Mouse (Mus musculus) pancreas, adult 10 weeks (tissue): ENCODE data around the gene Selenow. TPM values are rescaled to one million over a fixed set of nuclear protein-coding genes. Genes with fewer than 3 reads are reported as not detected.

Experiments
- polyA plus RNA-seq: library from polyadenylated mRNA; stranded (reverse); fragments of 350-450 nt; fragmentation: Illumina TruSeq; extraction: RNeasy Lipid Tissue Mini Kit (QIAGEN cat#74804); gene quantifications from one replicate; pipeline ENCODE4 v1.2.3, GENCODE M21; 2015; ENCODE audit warnings: low read depth, low replicate concordance; ENCODE audit not compliant: insufficient read depth

The Selenow gene
- 122 TPM for polyA plus RNA-seq

DNA sequence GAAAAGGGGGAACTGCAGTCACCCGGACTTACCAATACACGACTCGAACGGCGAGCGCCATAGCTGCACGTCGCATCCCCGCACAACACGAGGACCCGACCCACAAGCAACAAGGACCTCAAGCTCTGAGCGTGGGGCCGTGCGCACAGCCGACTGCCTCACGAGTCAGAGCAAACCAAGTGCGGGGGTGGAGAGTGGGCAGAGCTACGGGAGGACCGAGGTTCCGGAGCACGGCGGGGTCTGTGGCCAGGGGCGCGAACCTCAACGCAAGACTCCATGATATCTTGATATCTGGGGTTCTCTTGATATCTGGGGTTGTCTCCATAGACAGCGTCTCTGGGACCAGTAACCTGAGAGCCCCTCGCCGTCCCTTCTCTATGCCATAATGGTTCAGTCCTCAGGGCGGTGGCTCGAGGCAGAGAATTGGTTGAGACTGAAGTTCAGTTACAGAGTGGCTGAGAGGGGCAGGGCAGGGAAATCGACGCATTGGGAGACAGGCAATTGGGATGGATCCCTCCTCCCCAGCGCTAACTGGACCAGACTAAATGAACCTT is at the start of gene Selenow:
Gene Selenow (minus strand): TSS at position 183 of the 554 bp plus-strand sequence.

DNA sequence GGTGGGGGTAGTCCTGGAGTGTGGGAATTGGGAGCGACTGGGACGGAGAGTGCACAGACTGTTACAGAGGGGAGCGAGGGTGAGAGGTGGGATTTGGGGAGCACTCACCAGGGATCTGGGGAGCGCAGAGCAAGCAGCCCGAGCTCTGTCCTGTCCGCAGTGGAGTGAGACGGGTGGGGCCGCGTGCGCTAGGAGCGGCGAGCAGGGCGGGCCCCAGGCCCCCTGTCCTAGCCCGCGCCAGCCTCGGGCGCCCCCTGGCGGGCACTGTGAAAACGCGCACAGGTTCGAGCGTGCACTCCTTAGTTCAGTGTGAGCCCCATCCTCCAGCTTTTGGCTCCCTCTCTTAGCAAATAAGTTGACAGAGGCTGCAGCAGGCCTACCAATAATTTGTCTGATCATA is 45.1 kb upstream of the Selenow start, which contains the start of gene Ehd2:
Gene Ehd2 (minus strand): TSS at position 256 of the 400 bp plus-strand sequence.

DNA sequence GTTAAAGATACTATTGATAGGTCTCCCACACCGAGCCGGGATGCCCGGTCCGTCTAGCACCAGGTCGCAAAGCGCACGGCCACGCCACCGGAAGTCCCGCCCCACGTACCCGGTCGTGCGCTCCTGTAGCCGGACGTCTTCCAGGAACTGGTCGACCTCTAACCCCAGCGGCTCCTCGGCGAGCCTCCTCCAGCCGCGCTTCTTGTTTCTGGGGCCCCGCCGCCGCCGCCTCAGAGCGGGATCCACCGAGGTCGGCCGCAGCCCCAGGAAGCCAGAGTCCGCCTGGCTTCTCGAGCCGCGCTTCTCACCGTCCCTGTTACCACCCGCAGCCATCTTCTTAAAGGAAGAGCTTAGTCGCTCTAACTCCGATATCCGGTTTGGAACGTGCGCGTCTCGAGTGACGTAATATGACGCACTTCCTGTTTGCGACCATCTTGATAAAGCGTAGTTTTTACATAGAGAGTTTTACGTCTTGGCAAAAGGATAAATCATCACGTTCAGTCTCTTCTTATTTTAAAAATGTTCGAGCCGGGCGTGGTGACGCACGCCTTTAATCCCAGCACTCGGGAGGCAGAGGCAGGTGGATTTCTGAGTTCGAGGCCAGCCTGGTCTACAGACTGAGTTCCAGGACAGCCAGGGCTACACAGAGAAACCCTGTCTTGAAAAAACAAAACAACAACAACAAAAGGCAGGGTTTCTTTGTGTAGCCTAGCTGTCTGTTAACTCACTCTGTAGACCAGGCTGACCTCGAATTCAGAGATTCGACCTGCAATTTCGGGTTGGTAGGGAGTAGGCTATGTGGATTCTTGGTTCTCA is 23.7 kb upstream of the Selenow start, which contains the start of gene Nop53:
Gene Nop53 (minus strand): TSS at position 354 of the 816 bp plus-strand sequence.

DNA sequence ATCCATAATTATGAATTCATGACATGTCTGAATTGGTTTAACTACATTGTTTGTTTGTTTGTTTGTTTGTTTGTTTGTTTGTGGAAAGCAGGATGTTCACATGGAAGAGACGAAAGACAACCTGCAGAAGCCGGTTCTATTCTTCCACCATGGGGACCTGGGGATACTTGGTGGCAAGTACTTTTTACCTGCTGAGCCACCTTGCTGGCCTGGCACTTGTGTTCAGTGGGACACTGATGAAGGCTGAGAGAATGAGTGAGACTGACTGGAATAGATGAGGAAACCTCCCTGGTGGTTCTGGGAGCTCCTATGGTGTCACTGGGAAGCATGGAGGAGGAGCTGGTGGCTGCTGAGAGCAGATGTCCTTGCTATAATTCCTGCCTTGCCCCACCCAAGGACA is 39.9 kb downstream of the Selenow start, which contains the start of gene Crxos:
Gene Crxos (plus strand): TSS at position 301 of the 400 bp plus-strand sequence.

DNA sequence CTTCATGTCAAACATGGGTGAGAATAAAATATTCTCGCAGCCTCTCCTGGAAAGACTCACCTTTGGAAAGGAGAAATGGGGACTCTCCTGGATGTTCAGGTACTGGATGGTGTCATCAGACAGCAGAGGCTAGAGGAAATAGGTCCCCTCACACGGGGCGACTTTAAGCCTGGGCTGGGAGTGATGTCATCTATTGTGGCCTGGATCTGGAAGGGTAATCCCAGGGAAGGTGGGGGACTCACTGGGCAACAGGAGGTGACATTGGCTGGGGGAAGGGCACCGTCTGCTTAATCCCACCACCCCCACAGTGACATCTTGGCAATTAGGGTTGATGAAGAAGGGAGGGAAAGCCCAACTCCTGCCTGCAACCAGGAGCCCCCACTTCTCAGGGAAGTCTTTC is 42.4 kb downstream of the Selenow start, which contains the start of gene Crx:
Gene Crx (minus strand): TSS at position 213 of the 400 bp plus-strand sequence.

Other genes starting within 250 kb of the Selenow start
- gene Obox5, start 172.3 kb downstream of the Selenow start, polyA plus RNA-seq: not detected
- gene Obox6, start 82.7 kb downstream of the Selenow start, polyA plus RNA-seq: not detected
- not detected for gene Crx, start 42.4 kb downstream of the Selenow start, polyA plus RNA-seq
- gene Crxos, start 39.8 kb downstream of the Selenow start, polyA plus RNA-seq: not detected
- 36.2 TPM for gene Nop53, start 23.7 kb upstream of the Selenow start, polyA plus RNA-seq
- gene Ehd2, start 45.2 kb upstream of the Selenow start, polyA plus RNA-seq: 20.4 TPM
- gene Bicra, start 125.5 kb upstream of the Selenow start, polyA plus RNA-seq: 4.8 TPM
- not detected for gene Zfp541, start 139.4 kb upstream of the Selenow start, polyA plus RNA-seq
- 57.5 TPM for gene Napa, start 176.1 kb upstream of the Selenow start, polyA plus RNA-seq
- gene Kptn, start 197.5 kb upstream of the Selenow start, polyA plus RNA-seq: 8.0 TPM
- 0.15 TPM for gene Slc8a2, start 207.4 kb upstream of the Selenow start, polyA plus RNA-seq